Mouse (Mus musculus): ENCODE data around the gene Dnmt1.

GRCm38 (mm10) chr9:20877118-20878040, 82.3 kb downstream of the Dnmt1 start:
- TF ChIP-seq MAFK (IDR thresholded peaks at IDR 0.05; ENCODE audit: insufficient replicate concordance, low read length) = peak; percentile 89
- no peak for TF ChIP-seq NELFE (IDR thresholded peaks at IDR 0.05; ENCODE audit: low read depth, low read length)
- no peak for TF ChIP-seq USF2 (conservative IDR thresholded peaks at IDR 0.05; ENCODE audit: low read depth, low read length)
- no peak for TF ChIP-seq CTCF (conservative IDR thresholded peaks at IDR 0.05 in 1 of 2, IDR thresholded peaks at IDR 0.05 in 1 of 2; ENCODE audit: low read depth in 2 of 2, low read length in 2 of 2)
- no peak for TF ChIP-seq PAX5 (IDR thresholded peaks at IDR 0.05; ENCODE audit: low read length)
- no peak for TF ChIP-seq EP300 (IDR thresholded peaks at IDR 0.05; ENCODE audit: low read length)
- TF ChIP-seq POLR2A (IDR thresholded peaks at IDR 0.05; ENCODE audit: low read depth, low read length) = no peak
- no peak; the same call in 1 of the 2 replicates for TF ChIP-seq RAD21 (IDR thresholded peaks at IDR 0.05; ENCODE audit: low read depth, low read length)
- TF ChIP-seq TCF12 (IDR thresholded peaks at IDR 0.05; ENCODE audit: low read depth, low read length) = no peak; the same call in 1 of the 2 replicates
- no peak for TF ChIP-seq BHLHE40 (IDR thresholded peaks at IDR 0.05; ENCODE audit: low read depth, low read length)

Measured in CH12.LX (cell line).